Mouse (Mus musculus) layer of hippocampus, adult 8-10 months (tissue): Measurements from ENCODE around the gene Fetub. TPM values are rescaled to one million over a fixed set of nuclear protein-coding genes. Genes with fewer than 3 reads are reported as not detected.
A peak's percentile ranks its signal among the peaks of the same experiment; 100 is the strongest.
"Not testable (repeated sequence)": the region's sequence is repeated elsewhere in the genome, so short reads cannot be mapped to it uniquely, and the experiment has no call there.

ENCODE experiments used
- DNase-seq, 2 experiments: peaks; one replicate each; pipeline ENCODE4 v3.0.0; 2022; ENCODE audit warnings: low spot score in 2 of 2
- total RNA-seq, 4 experiments: library from RNA; stranded (reverse); gene quantifications; 2 replicates each; pipeline ENCODE4 v1.2.4; 2022

Gene Fetub
- total RNA-seq, 4 experiments from 2014 or later = 0.39 to 0.70 (median 0.41) TPM; not detected in 1

- DNase-seq = no peak
Measured at GRCm38 (mm10) chr16:22901326-22901725, 16.8 kb upstream of the Fetub start.

- no peak for DNase-seq
Measured at GRCm38 (mm10) chr16:22909290-22909689, 8.8 kb upstream of the Fetub start.

GRCm38 (mm10) chr16:22911986-22912385 lies 6.1 kb upstream of the Fetub start:
- peak; percentile 14 to 16 for DNase-seq

DNA sequence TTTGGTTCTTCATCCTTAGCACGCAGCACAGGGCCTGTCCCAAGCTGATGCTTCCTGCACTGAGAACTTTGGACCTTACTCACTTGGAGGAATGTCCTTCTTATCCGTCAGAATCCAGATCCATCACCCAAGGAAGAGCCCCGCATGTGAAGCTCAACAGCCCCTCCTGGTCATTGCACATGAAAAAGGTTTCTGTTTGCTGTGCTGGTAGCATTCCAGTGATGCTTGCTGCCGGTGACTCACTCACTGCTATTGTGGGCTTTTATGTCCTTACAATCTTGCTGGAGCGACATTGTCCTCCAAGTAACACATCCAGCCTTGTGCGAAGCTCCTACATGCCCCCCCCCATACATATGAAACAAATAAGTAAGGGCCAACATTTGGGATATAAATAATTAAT lies 5.2 kb upstream of the Fetub start:
- no peak for DNase-seq

DNA sequence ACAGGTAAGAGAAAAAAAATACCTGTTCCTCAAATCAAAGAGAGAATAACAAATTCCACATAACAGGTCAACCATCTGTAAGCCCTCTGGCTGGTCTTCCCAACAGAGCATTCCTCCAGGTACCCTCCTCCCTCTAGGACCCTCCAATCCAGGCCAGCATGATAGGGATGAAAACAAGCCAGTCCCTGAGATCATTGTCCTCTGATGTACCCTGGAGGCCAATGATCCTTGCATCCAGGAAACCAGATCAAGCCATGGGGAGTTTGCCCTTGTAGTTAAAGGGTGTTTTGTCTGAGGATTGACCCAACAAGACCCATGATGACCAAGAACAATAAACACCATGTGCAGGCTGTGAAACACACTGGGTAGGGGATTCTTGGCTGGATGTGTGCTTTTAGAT lies 3.9 kb upstream of the Fetub start:
- no peak for DNase-seq

DNA sequence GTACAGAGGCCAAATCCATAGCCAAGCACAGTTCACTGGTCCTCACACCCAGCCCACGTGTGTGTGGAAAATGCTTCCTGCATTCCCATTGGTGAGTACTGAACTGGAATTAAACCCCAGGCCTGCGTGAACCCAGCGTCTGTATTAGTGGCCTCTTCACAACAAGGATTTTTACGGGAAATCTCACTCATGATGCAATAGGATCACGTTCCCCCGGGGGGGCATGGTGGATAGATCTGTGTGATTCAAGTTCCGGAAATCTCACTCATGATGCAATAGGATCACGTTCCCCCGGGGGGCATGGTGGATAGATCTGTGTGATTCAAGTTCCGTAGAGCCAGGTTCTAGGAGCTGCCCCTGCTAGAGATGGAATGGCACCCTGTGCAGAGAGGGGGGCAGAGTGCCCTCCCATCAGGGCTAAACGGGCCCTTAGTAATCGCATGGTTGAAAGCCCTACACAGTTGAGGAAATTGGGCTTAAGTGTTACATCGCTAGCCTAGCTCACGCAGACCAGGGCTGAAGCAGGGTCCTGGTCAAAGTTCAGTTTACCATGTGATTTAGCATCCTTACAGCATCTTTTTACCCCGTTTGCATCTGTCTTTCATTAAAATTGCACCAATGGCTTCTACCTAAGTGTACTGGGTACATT lies 654 bp downstream of the Fetub start:
- DNase-seq = no peak

GRCm38 (mm10) chr16:22919971-22920854 lies 2.1 kb downstream of the Fetub start:
- no peak for DNase-seq

DNA sequence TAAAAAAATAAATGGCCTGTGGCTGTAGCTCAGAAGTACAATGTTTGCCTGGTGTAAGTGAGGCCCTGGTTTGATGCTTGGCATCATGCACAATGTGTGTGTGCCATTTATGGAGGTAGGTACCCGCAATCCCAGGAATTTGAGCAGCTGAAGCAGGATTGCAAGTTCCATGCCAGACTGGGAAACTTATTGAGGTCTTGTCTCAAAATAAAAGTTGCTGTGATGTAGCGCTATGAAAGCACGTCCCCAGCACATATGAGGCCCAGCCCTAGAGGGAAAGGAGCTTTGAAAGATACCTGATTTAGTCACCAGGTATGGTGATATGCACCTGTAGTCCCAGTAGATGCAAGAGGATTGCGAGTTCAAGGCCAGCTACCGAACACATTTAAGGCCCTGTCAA lies 3.6 kb downstream of the Fetub start:
- DNase-seq = no peak

GRCm38 (mm10) chr16:22922433-22922832 lies 4.3 kb downstream of the Fetub start:
- no peak for DNase-seq

- DNase-seq = peak; percentile 64 to 65
Measured at GRCm38 (mm10) chr16:22929575-22929974, 11.4 kb downstream of the Fetub start.

DNA sequence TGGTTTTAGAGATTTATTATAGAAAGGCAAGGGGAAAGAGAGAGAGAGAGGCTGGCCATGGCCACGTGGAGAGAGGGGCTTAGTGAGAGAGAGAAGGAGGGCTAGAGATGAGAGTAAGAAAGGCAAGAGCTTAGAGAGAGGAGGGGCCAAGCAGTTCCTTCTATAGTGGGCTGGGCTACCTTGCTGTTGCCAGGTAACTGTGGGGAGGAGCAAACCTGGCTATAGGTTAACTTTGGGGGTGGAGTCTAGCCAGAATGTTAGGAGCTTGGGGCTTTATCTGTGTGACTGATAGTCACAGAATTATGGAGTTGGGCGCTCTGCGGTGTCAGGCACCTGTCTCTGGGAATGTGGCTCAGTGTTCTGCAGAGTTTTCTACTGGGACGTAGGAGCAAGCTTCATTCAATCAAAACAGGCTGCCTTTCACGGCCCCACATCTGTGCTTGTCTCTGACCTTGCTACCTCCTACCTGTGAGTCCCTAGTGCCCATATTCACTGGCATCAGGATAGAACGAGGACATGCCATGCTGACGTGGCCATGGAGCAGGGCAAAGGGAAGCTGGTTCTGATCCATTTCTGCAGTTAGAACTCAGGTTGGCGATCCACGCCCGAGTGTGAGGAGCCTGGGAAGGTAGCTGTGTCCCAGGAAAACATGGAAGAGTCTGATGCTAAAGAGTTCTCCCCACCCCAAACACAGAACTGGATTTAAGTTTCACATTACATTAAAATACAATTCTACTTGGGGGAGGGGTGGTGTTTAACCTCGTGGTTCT lies 13.5 kb downstream of the Fetub start:
- no peak for DNase-seq

DNA sequence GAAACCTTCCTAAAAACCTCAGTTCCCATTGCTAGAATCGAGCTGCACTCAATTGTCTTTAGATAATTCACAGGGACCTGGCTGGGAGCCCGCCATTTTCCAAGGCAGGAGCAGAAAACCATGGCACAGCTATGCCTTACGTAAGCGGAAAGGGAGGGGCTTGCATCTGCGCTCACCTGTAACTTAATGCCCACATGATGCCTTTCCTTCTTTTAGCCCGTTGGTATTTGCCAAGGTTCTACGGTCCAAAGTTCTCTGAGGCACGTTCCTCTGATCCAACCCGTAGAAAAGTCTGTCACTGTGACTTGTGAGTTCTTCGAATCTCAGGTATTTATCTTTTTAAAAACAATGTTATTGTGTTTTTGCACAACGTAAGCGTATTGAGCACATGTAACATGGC lies 19.5 kb downstream of the Fetub start:
- DNase-seq = no peak

- no peak for DNase-seq
Measured at GRCm38 (mm10) chr16:22938541-22938940, 20.4 kb downstream of the Fetub start.

- DNase-seq = no peak
Measured at GRCm38 (mm10) chr16:22939120-22939695, 21.1 kb downstream of the Fetub start.

DNA sequence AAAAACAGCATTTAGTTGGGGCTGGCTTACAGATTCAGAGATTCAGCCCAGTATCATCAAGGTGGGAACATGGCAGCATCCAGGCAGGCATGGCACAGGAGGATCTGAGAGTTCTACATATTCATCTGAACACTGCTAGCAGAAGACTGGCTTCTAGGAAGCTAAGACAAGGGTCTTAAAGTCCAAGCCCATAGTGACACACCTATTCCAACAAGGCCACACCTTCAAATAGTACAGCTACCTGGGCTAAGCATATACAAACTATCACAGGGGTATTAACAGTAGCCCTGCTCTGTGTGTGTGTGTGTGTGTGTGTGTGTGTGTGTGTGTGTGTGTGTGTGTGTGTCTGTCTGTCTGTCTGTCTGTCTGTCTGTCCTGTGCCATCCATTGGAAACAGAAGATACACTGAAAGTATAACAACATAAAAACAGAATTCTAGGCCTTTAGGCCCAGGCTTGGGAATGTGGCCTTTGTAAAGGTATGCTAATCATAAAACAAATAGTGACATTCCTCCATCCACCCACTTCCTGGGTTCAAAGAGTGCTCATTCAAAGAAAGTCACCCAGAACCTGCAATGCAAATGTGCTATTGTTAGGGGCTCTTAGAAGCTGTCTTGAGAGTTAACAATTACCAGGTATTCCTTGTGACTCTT lies 23.8 kb downstream of the Fetub start:
- not testable (repeated sequence) for DNase-seq

GRCm38 (mm10) chr16:22947371-22947770 lies 29.2 kb downstream of the Fetub start:
- DNase-seq = no peak

DNA sequence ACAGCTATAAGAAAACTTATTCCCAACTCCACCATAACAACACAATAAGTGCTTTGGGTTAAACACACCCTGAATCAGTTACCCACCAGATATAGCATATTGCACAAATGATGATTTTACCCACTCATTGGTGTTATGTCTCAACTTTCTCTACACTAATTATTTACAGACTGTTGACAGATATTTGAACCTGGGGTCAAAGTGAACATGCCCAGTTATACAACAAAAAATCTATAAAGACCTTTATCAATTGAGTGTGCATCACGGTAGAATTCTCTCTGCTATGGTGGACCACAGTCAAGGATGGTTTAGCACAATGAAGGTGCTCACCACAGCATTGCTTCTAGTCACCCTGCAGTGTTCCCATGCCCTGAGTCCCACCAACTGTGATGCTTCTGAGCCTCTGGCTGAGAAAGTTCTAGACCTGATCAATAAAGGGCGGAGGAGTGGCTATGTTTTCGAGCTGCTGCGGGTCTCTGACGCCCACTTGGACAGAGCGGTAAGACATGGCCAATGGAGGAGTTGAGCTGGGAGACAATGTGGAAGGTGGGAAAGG lies 32.8 kb downstream of the Fetub start, which contains the start of gene Hrg:
Hrg (plus strand) TSS at position 233 of the 556 bp plus-strand sequence.
- DNase-seq = no peak

- no peak for DNase-seq
Measured at GRCm38 (mm10) chr16:22953069-22953468, 34.9 kb downstream of the Fetub start.

DNA sequence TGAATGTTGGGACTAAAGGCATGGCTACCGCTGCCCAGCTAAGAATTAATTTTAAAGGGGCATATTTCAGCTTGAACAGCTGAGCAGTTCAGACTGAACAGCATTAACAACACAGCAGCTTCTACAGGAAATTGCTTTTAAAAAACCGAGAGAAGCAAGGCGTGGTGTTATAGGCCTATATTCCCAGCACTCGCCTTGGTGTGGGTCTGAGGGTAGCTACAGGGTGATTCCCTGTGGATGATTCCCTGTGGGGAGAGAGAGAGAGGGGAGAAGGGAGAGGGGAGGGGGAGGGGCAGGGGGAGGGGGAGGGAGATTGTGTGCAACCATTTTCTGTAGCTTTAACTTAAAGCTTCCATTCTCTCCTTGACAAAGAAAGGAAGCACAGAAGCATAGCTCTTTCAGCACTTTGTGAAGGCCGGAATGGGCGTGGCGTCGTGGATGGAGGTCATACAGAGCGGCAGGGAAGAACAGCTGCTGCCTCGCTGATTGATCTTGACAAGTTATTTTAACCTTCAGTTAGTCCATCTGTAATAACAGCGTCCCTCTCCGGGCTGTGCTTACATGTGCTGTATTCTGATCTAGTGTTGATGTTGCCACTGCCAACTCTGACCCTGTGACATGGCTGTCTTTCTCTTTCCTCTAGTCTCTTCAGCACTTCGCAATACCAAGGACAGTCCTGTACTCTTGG lies 37.4 kb downstream of the Fetub start:
- DNase-seq = no peak

GRCm38 (mm10) chr16:22956085-22956439 lies 37.9 kb downstream of the Fetub start:
- DNase-seq = no peak
